Mouse (Mus musculus) forebrain, embryonic 13.5 days (tissue): ENCODE measurements at regions not wholly inside any gene's neighbourhood (a gene's known extent, or its start where the extent isn't known, plus 50 kb on each side); places are given as distances from the start of the nearest gene placed in this dataset.
A peak's percentile ranks its signal among the peaks of the same experiment; 100 is the strongest.

Experiments
- ATAC-seq: fragments of 200-750 bp; cut with Nextera tagmentation; 2 replicates; pipeline ENCODE4 v1.8.0; 2017
- H3K27ac ChIP-seq: fragments of 300-500 bp; sonication (generic); 2 replicates; pipeline ENCODE4 v1.5.1; 2015; ENCODE audit warnings: inconsistent platforms, mild to moderate bottlenecking, moderate library complexity
- H3K27me3 ChIP-seq: fragments of 300-500 bp; sonication (generic); 2 replicates; pipeline ENCODE4 v1.6.1; 2015; ENCODE audit warnings: mild to moderate bottlenecking, inconsistent platforms
- H3K36me3 ChIP-seq: fragments of 300-500 bp; sonication (generic); 2 replicates; pipeline ENCODE4 v1.6.1; 2015; ENCODE audit warnings: mild to moderate bottlenecking, inconsistent platforms; ENCODE audit not compliant: poor library complexity, severe bottlenecking
- H3K4me1 ChIP-seq: fragments of 300-500 bp; sonication (generic); 2 replicates; pipeline ENCODE4 v1.6.1; 2015; ENCODE audit warnings: inconsistent platforms
- H3K4me2 ChIP-seq: fragments of 300-500 bp; sonication (generic); 2 replicates; pipeline ENCODE4 v1.6.1; 2015; ENCODE audit warnings: inconsistent platforms, mild to moderate bottlenecking, moderate library complexity
- H3K4me3 ChIP-seq: fragments of 300-500 bp; sonication (generic); 2 replicates; pipeline ENCODE4 v1.5.1; 2015; ENCODE audit warnings: mild to moderate bottlenecking, inconsistent platforms
- H3K9ac ChIP-seq: fragments of 300-500 bp; sonication (generic); 2 replicates; pipeline ENCODE4 v1.6.1; 2015; ENCODE audit warnings: mild to moderate bottlenecking, inconsistent platforms
- H3K9me3 ChIP-seq: fragments of 300-500 bp; sonication (generic); replicated peaks from 2 replicates; pipeline ENCODE4 v1.6.1; 2016; ENCODE audit warnings: inconsistent platforms
- whole genome bisulfite sequencing: fragments of 180-500 bp; shearing (Covaris S2); methylation state at CpG from one replicate; pipeline ENCODE4 v1.1.7; 2015; 5-methylcytosine and 5-hydroxymethylcytosine counted together

- peaks cover 3% of the 10 kb centered on the region; the same call in 1 of the 2 replicates for H3K9me3 ChIP-seq
- 84% methylated on average over 8 of the region's 8 CpGs for WGBS
Measured at GRCm38 (mm10) chr9:61284201-61285021, 87.8 kb upstream of the Tle3 start.

GRCm38 (mm10) chr9:61286561-61286960, 85.6 kb upstream of the Tle3 start:
- H3K27ac ChIP-seq: no peak overlapping the region
- H3K9ac ChIP-seq: no peak overlapping the region
- no peak for ATAC-seq
- H3K4me3 ChIP-seq: no peak overlapping the region
- no peak overlapping the region for H3K4me2 ChIP-seq
- peaks cover 6% of the 10 kb centered on the region for H3K4me1 ChIP-seq
- H3K9me3 ChIP-seq: peaks cover 3% of the 10 kb centered on the region; the same call in 1 of the 2 replicates
- WGBS: 86% methylated on average over 4 of the region's 4 CpGs
- no peaks in the 10 kb centered on the region for H3K36me3 ChIP-seq
- H3K27me3 ChIP-seq: peaks cover 17% of the 10 kb centered on the region

More at GRCm38 (mm10) chr9:61284201-61285021, 87.8 kb upstream of the Tle3 start:
- peaks cover 20% of the 10 kb centered on the region for H3K4me1 ChIP-seq
- peaks cover 23% of the 10 kb centered on the region for H3K27me3 ChIP-seq
- no peak for ATAC-seq
- H3K27ac ChIP-seq: no peak overlapping the region
- no peak overlapping the region for H3K4me2 ChIP-seq
- no peak overlapping the region for H3K4me3 ChIP-seq
- H3K36me3 ChIP-seq: no peaks in the 10 kb centered on the region
- no peak overlapping the region for H3K9ac ChIP-seq

- Histone ChIP-seq H3K27me3 (peaks cover 7% of the 10 kb centered on the region; the same call in 1 of the 2 replicates), H3K27ac (no peak overlapping the region), H3K9ac (no peak overlapping the region), H3K9me3 (peaks cover 3% of the 10 kb centered on the region; the same call in 1 of the 2 replicates), H3K4me1 (peaks cover 21% of the 10 kb centered on the region), H3K4me2 (no peak overlapping the region), H3K4me3 (no peak overlapping the region), H3K36me3 (no peaks in the 10 kb centered on the region)
- WGBS: 71% methylated on average over 12 of the region's 12 CpGs
- ATAC-seq: no peak
Measured at GRCm38 (mm10) chr9:61289117-61289516, 83.0 kb upstream of the Tle3 start.

- H3K4me2 ChIP-seq: no peak overlapping the region
Measured at GRCm38 (mm10) chr9:61289713-61290112, 82.5 kb upstream of the Tle3 start.

GRCm38 (mm10) chr9:61291646-61292045, 80.5 kb upstream of the Tle3 start:
- WGBS: 53% methylated on average over 1 of the region's 1 CpGs
- no peaks in the 10 kb centered on the region for H3K36me3 ChIP-seq

More at GRCm38 (mm10) chr9:61289713-61290112, 82.5 kb upstream of the Tle3 start:
- Histone ChIP-seq H3K36me3 (no peaks in the 10 kb centered on the region), H3K4me3 (no peak overlapping the region), H3K9me3 (peaks cover 3% of the 10 kb centered on the region; the same call in 1 of the 2 replicates), H3K27me3 (peaks cover 7% of the 10 kb centered on the region; the same call in 1 of the 2 replicates), H3K4me1 (peaks cover 19% of the 10 kb centered on the region), H3K9ac (no peak overlapping the region), H3K27ac (no peak overlapping the region)
- no peak for ATAC-seq
- WGBS: 92% methylated on average over 6 of the region's 6 CpGs

GRCm38 (mm10) chr9:61292501-61292900, 79.7 kb upstream of the Tle3 start:
- no peak for ATAC-seq
- 67% methylated on average over 3 of the region's 3 CpGs for WGBS
- Histone ChIP-seq H3K27ac (no peak overlapping the region), H3K9ac (no peak overlapping the region), H3K4me3 (no peak overlapping the region), H3K9me3 (peaks cover 3% of the 10 kb centered on the region; the same call in 1 of the 2 replicates), H3K4me1 (peaks cover 27% of the 10 kb centered on the region), H3K36me3 (no peaks in the 10 kb centered on the region), H3K27me3 (peaks cover 7% of the 10 kb centered on the region; the same call in 1 of the 2 replicates), H3K4me2 (no peak overlapping the region)

More at GRCm38 (mm10) chr9:61291646-61292045, 80.5 kb upstream of the Tle3 start:
- no peak overlapping the region for H3K27ac ChIP-seq
- H3K9me3 ChIP-seq: peaks cover 3% of the 10 kb centered on the region; the same call in 1 of the 2 replicates
- ATAC-seq: no peak
- no peak overlapping the region for H3K4me2 ChIP-seq
- no peak overlapping the region for H3K4me3 ChIP-seq
- peaks cover 19% of the 10 kb centered on the region for H3K4me1 ChIP-seq
- no peak overlapping the region for H3K9ac ChIP-seq
- peaks cover 7% of the 10 kb centered on the region; the same call in 1 of the 2 replicates for H3K27me3 ChIP-seq

GRCm38 (mm10) chr9:61293223-61293985, 78.8 kb upstream of the Tle3 start:
- peak; percentile 87 for ATAC-seq
- Histone ChIP-seq H3K4me3 (no peak overlapping the region), H3K4me2 (peak overlapping the region; percentile 17; the same call in 1 of the 2 replicates), H3K9ac (no peak overlapping the region), H3K27me3 (peaks cover 7% of the 10 kb centered on the region; the same call in 1 of the 2 replicates), H3K27ac (peak overlapping the region; percentile 75), H3K9me3 (no peaks in the 10 kb centered on the region), H3K4me1 (peaks cover 28% of the 10 kb centered on the region), H3K36me3 (no peaks in the 10 kb centered on the region)
- 3% methylated on average over 11 of the region's 11 CpGs for WGBS

GRCm38 (mm10) chr9:61295001-61295400, 77.2 kb upstream of the Tle3 start:
- WGBS: 73% methylated on average over 5 of the region's 5 CpGs
- peaks cover 28% of the 10 kb centered on the region for H3K4me1 ChIP-seq
- H3K4me3 ChIP-seq: no peak overlapping the region
- H3K36me3 ChIP-seq: no peaks in the 10 kb centered on the region
- H3K9ac ChIP-seq: no peak overlapping the region
- H3K4me2 ChIP-seq: no peak overlapping the region
- no peaks in the 10 kb centered on the region for H3K9me3 ChIP-seq
- no peak for ATAC-seq
- H3K27ac ChIP-seq: no peak overlapping the region
- H3K27me3 ChIP-seq: peaks cover 4% of the 10 kb centered on the region

- ATAC-seq: no peak
- Histone ChIP-seq H3K9ac (no peak overlapping the region), H3K4me1 (peaks cover 28% of the 10 kb centered on the region), H3K27me3 (peaks cover 4% of the 10 kb centered on the region; the same call in 1 of the 2 replicates), H3K4me2 (no peak overlapping the region), H3K36me3 (no peaks in the 10 kb centered on the region), H3K9me3 (no peaks in the 10 kb centered on the region), H3K27ac (no peak overlapping the region), H3K4me3 (no peak overlapping the region)
- WGBS: 90% methylated on average over 9 of the region's 9 CpGs
Measured at GRCm38 (mm10) chr9:61296311-61296947, 75.7 kb upstream of the Tle3 start.

- ATAC-seq: no peak
- Histone ChIP-seq H3K9ac (no peak overlapping the region), H3K27ac (no peak overlapping the region), H3K4me3 (no peak overlapping the region), H3K36me3 (no peaks in the 10 kb centered on the region), H3K4me2 (no peak overlapping the region), H3K4me1 (peaks cover 27% of the 10 kb centered on the region), H3K9me3 (no peaks in the 10 kb centered on the region), H3K27me3 (peaks cover 4% of the 10 kb centered on the region; the same call in 1 of the 2 replicates)
- 13% methylated on average over 4 of the region's 4 CpGs for WGBS
Measured at GRCm38 (mm10) chr9:61297385-61297784, 74.8 kb upstream of the Tle3 start.

GRCm38 (mm10) chr9:61299873-61300560, 72.1 kb upstream of the Tle3 start:
- no peaks in the 10 kb centered on the region for H3K36me3 ChIP-seq
- H3K9ac ChIP-seq: no peak overlapping the region
- H3K4me2 ChIP-seq: no peak overlapping the region
- no peak overlapping the region for H3K27ac ChIP-seq
- no peaks in the 10 kb centered on the region for H3K9me3 ChIP-seq
- peaks cover 4% of the 10 kb centered on the region; the same call in 1 of the 2 replicates for H3K27me3 ChIP-seq
- peaks cover 9% of the 10 kb centered on the region for H3K4me1 ChIP-seq
- ATAC-seq: no peak
- H3K4me3 ChIP-seq: no peak overlapping the region
- WGBS: 56% methylated on average over 8 of the region's 8 CpGs
